Mouse (Mus musculus): Measurements from ENCODE around the gene Gng8. TPM values are rescaled to one million over a fixed set of nuclear protein-coding genes. Genes with fewer than 3 reads are reported as not detected.

Gng8 gene
- polyA plus RNA-seq, 1 experiment from 2014 or later = 18.2 TPM

- 89% methylated on average over 3 of the region's 3 CpGs for WGBS
- Histone ChIP-seq H3K36me3 (ENCODE audit: poor library complexity, severe bottlenecking) (peaks cover 6% of the 10 kb centered on the region; the same call in 1 of the 2 replicates), H3K27me3 (no peaks in the 10 kb centered on the region), H3K9ac (no peak overlapping the region), H3K4me2 (no peak overlapping the region), H3K4me1 (peaks cover 36% of the 10 kb centered on the region), H3K9me3 (replicated peaks) (no peaks in the 10 kb centered on the region), H3K4me3 (no peak overlapping the region), H3K27ac (no peak overlapping the region)
- no peak for ATAC-seq
Measured at GRCm38 (mm10) chr7:16877717-16878116, 13.9 kb upstream of the Gng8 start.

DNA sequence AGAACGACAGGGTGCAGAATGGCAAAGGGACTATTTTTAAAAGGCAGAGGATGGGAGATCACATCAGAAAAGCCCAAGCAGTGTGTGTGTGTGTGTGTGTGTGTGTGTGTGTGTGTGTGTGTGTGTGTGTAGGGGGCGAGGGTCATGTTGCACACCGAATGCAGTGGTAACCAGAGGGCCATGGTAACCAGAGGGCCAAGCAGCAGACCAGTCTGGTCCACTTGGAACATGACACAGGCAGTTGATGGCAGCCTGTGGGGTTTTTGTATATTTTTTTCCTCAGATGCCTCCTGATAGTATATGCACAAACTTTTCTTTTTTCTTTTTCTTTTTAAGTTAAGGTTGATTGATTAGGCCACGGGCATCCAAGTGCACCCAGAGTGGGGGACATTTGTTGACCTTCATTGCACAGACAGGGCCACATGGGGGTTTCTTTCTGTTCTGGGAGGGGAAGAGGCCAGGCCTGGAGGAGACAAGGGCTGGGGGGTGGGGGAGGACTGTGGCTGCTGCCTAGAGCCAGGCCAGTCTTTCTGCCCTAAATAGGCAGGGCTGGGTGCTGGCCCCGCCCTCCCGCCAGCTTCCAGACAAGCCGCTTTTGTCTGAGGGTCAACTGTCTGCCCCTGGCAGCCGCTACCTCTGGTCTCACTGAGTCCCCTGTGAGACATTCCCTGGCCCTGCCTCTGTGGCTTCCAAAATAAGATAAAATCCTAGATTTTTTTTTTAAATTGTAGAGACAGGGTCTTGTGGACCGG lies 11.6 kb upstream of the Gng8 start:
- Histone ChIP-seq H3K9ac (peak overlapping the region; percentile 52), H3K27me3 (peaks cover 18% of the 10 kb centered on the region), H3K4me2 (no peak overlapping the region), H3K9me3 (replicated peaks) (no peaks in the 10 kb centered on the region), H3K36me3 (ENCODE audit: poor library complexity, severe bottlenecking) (peaks cover 22% of the 10 kb centered on the region), H3K27ac (peak overlapping the region; percentile 36; the same call in 1 of the 2 replicates), H3K4me1 (peaks cover 30% of the 10 kb centered on the region), H3K4me3 (no peak overlapping the region)
- no peak for ATAC-seq
- 17% methylated on average over 8 of the region's 9 CpGs for WGBS

GRCm38 (mm10) chr7:16880615-16881014 lies 11.0 kb upstream of the Gng8 start:
- peaks cover 25% of the 10 kb centered on the region for H3K36me3 ChIP-seq (ENCODE audit: poor library complexity, severe bottlenecking)
- H3K27me3 ChIP-seq = peaks cover 25% of the 10 kb centered on the region
- H3K4me3 ChIP-seq = no peak overlapping the region
- H3K27ac ChIP-seq = peak overlapping the region; percentile 36; the same call in 1 of the 2 replicates
- peaks cover 6% of the 10 kb centered on the region; the same call in 1 of the 2 replicates for H3K9me3 ChIP-seq (replicated peaks)
- no peak overlapping the region for H3K4me2 ChIP-seq
- H3K4me1 ChIP-seq = peaks cover 28% of the 10 kb centered on the region
- ATAC-seq = no peak
- 12% methylated on average over 5 of the region's 5 CpGs for WGBS
- H3K9ac ChIP-seq = peak overlapping the region; percentile 52; the same call in 1 of the 2 replicates

GRCm38 (mm10) chr7:16883162-16883561 lies 8.4 kb upstream of the Gng8 start:
- 90% methylated on average over 6 of the region's 6 CpGs for WGBS
- Histone ChIP-seq H3K27me3 (peaks cover 43% of the 10 kb centered on the region), H3K9ac (no peak overlapping the region), H3K27ac (no peak overlapping the region), H3K4me3 (no peak overlapping the region), H3K36me3 (ENCODE audit: poor library complexity, severe bottlenecking) (peaks cover 44% of the 10 kb centered on the region), H3K4me1 (peaks cover 12% of the 10 kb centered on the region), H3K9me3 (replicated peaks) (peaks cover 12% of the 10 kb centered on the region), H3K4me2 (no peak overlapping the region)
- ATAC-seq = no peak

DNA sequence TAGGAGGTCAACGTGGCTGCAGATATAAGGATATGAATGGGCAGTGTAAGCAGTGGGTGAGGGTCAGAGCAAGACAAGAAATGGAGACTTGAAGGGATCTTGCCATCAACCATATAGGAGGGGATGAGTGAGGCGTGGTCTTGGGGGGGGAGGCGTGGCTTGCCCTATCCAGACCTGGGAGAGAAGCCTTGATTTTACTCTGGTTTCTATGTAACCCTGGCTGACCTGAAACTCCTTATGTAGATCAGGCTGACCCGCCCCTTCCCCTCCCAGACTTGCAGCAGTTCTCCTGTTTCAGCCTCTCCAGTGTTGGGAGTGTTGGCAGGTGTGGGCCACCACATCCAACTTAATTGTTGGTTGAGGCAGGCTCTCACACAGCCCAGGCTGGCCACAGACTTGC lies 7.3 kb upstream of the Gng8 start:
- 57% methylated on average over 4 of the region's 4 CpGs for WGBS
- Histone ChIP-seq H3K36me3 (ENCODE audit: poor library complexity, severe bottlenecking) (peaks cover 44% of the 10 kb centered on the region), H3K4me3 (no peak overlapping the region), H3K27me3 (peaks cover 51% of the 10 kb centered on the region), H3K4me1 (peaks cover 12% of the 10 kb centered on the region), H3K27ac (no peak overlapping the region), H3K9me3 (replicated peaks) (peaks cover 12% of the 10 kb centered on the region), H3K9ac (no peak overlapping the region), H3K4me2 (no peak overlapping the region)
- ATAC-seq = 0 out of 2 replicates have a peak, but pooled peaks have one; percentile 25

DNA sequence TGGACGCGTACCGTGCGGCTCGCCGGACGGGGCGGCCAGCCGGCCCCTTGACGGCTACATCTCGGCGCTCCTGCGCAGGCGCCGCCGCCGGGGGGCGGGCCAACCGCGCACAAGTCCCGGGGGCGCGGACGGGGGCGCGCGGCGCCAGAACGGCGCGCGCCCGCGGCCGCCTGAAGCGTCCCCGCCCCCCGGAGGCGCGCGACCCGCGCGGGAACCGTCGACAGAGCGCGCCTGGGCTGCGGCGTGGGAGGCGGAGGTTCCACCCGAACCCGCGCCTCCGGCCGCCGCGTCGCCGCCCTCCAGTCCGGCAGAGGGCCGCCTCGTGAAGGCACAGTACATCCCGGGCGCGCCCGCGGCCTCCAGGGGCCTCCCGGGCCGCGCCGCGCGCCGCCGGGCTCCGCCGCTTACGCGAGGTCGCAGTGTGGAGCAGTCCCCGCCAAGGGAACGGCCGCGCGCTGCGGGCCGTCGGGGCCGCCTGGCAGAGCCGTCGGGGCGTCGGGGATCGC lies 6.3 kb upstream of the Gng8 start:
- Histone ChIP-seq H3K4me3 (peak overlapping the region; percentile 34), H3K4me2 (peak overlapping the region; percentile 46), H3K27me3 (peaks cover 56% of the 10 kb centered on the region), H3K27ac (no peak overlapping the region), H3K9ac (no peak overlapping the region), H3K9me3 (replicated peaks) (peaks cover 12% of the 10 kb centered on the region), H3K4me1 (peaks cover 6% of the 10 kb centered on the region), H3K36me3 (ENCODE audit: poor library complexity, severe bottlenecking) (peaks cover 44% of the 10 kb centered on the region)
- WGBS = 7% methylated on average over 76 of the region's 95 CpGs
- peak; percentile 46 for ATAC-seq

- Histone ChIP-seq H3K9me3 (replicated peaks) (peaks cover 12% of the 10 kb centered on the region), H3K4me1 (peaks cover 3% of the 10 kb centered on the region), H3K36me3 (ENCODE audit: poor library complexity, severe bottlenecking) (peaks cover 44% of the 10 kb centered on the region), H3K4me2 (peak overlapping the region; percentile 46), H3K4me3 (peak overlapping the region; percentile 34), H3K9ac (no peak overlapping the region), H3K27me3 (peaks cover 61% of the 10 kb centered on the region), H3K27ac (no peak overlapping the region)
- ATAC-seq = no peak
- WGBS = 40% methylated on average over 38 of the region's 59 CpGs
Measured at GRCm38 (mm10) chr7:16885905-16886304, 5.7 kb upstream of the Gng8 start.

GRCm38 (mm10) chr7:16890536-16890935 lies 1.1 kb upstream of the Gng8 start:
- Histone ChIP-seq H3K9me3 (replicated peaks) (peaks cover 7% of the 10 kb centered on the region), H3K9ac (peak overlapping the region; percentile 34; the same call in 1 of the 2 replicates), H3K36me3 (ENCODE audit: poor library complexity, severe bottlenecking) (peaks cover 20% of the 10 kb centered on the region), H3K4me3 (no peak overlapping the region), H3K4me2 (peak overlapping the region; percentile 65), H3K4me1 (peaks cover 41% of the 10 kb centered on the region), H3K27me3 (peaks cover 59% of the 10 kb centered on the region), H3K27ac (no peak overlapping the region)
- ATAC-seq = no peak
- 37% methylated on average over 6 of the region's 6 CpGs for WGBS

DNA sequence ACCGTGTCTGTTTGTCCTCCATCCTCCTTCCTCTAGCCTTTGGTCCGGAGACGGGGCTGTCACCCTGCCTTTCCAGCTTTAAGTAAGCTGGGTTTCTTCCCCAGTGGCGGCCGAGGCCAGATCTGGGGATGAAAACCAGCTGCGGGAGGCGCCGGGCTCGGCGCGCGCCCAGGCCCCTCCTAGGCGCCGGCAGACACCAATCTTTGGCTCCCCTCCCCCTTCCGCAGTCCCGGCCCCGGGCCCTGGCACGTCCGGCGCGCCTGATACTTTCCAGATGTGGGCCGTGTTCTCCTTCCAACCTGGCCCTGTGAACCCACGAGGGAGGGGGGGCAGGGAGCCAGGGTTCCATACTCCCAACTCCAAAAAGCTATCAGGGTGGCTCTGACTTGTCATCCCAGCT lies 642 bp upstream of the Gng8 start:
- Histone ChIP-seq H3K9me3 (replicated peaks) (peaks cover 3% of the 10 kb centered on the region), H3K9ac (peak overlapping the region; percentile 34; the same call in 1 of the 2 replicates), H3K27ac (no peak overlapping the region), H3K27me3 (peaks cover 55% of the 10 kb centered on the region), H3K4me2 (peak overlapping the region; percentile 65), H3K4me3 (no peak overlapping the region), H3K4me1 (peaks cover 42% of the 10 kb centered on the region), H3K36me3 (ENCODE audit: poor library complexity, severe bottlenecking) (peaks cover 16% of the 10 kb centered on the region)
- ATAC-seq = no peak
- WGBS = 3% methylated on average over 19 of the region's 23 CpGs

GRCm38 (mm10) chr7:16892352-16892730 lies 755 bp downstream of the Gng8 start:
- ATAC-seq = peak; percentile 1; the same call in 1 of the 2 replicates
- H3K27me3 ChIP-seq = peaks cover 43% of the 10 kb centered on the region
- 48% methylated on average over 9 of the region's 9 CpGs for WGBS
- H3K27ac ChIP-seq = no peak overlapping the region
- H3K4me1 ChIP-seq = peaks cover 42% of the 10 kb centered on the region
- H3K36me3 ChIP-seq (ENCODE audit: poor library complexity, severe bottlenecking) = peaks cover 3% of the 10 kb centered on the region; the same call in 1 of the 2 replicates
- H3K4me2 ChIP-seq = peak overlapping the region; percentile 65
- H3K4me3 ChIP-seq = peak overlapping the region; percentile 38
- no peak overlapping the region for H3K9ac ChIP-seq
- no peaks in the 10 kb centered on the region for H3K9me3 ChIP-seq (replicated peaks)

DNA sequence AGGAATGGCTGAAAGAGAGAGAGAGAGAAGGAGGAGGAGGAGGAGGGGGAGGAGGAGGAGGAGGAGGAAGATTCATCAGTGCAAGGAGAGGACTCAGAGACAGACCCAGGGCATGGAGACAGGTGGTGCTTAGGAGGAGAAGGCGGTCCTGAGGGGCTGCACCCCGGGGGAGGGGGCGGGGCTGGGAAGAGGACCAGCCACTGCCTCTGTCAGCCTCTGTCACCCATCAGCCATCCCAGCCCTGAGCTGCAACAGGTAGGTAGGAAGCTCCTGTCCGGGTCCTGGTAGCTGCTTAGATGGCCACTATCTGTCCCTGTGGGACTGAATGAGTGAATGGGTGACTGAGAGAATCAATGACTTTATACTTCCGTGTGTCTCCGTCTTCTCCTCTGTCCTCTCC lies 2.0 kb downstream of the Gng8 start:
- WGBS = 9% methylated on average over 6 of the region's 6 CpGs
- Histone ChIP-seq H3K9ac (0 out of 2 replicates have a peak overlapping the region, but pooled peaks have one; percentile 5), H3K36me3 (ENCODE audit: poor library complexity, severe bottlenecking) (no peaks in the 10 kb centered on the region), H3K4me2 (peak overlapping the region; percentile 59), H3K4me1 (peaks cover 42% of the 10 kb centered on the region), H3K27ac (peak overlapping the region; percentile 33; the same call in 1 of the 2 replicates), H3K27me3 (peaks cover 36% of the 10 kb centered on the region), H3K4me3 (no peak overlapping the region; the same call in 1 of the 2 replicates), H3K9me3 (replicated peaks) (no peaks in the 10 kb centered on the region)
- no peak for ATAC-seq

DNA sequence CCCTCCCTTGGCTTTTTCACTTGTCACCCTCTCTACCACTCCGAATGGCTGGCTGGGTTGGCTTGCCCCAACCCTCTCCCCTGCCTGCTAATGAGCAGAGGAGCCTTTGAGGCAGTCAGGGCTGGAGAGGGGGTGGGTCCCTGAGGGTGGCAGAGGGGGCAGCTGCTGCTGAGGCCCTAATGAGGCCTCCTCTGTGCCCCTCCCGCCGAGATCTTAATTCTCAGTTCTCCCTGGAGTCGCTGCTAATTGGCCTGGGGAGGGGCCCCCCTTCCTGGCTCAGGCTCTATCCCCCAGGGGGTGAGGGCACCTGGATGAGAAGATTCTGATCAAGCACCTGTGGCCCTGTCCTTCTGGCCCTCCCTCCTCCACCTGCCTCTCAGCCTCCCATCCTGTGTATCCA lies 2.7 kb downstream of the Gng8 start:
- Histone ChIP-seq H3K4me2 (peak overlapping the region; percentile 59), H3K4me3 (peak overlapping the region; percentile 27), H3K27ac (peak overlapping the region; percentile 33)

More for the DNA sequence above, 2.7 kb downstream of the Gng8 start:
- peaks cover 32% of the 10 kb centered on the region for H3K27me3 ChIP-seq
- WGBS = 0% methylated on average over 4 of the region's 4 CpGs
- H3K36me3 ChIP-seq (ENCODE audit: poor library complexity, severe bottlenecking) = no peaks in the 10 kb centered on the region
- no peaks in the 10 kb centered on the region for H3K9me3 ChIP-seq (replicated peaks)
- peak; percentile 54; the same call in 1 of the 2 replicates for ATAC-seq
- H3K9ac ChIP-seq = 0 out of 2 replicates have a peak overlapping the region, but pooled peaks have one; percentile 34
- peaks cover 42% of the 10 kb centered on the region for H3K4me1 ChIP-seq

All from forebrain, embryonic 13.5 days (tissue).